Mouse (Mus musculus) forebrain, embryonic 16.5 days (tissue): Measurements from ENCODE around the gene Dop1a. TPM values are rescaled to one million over a fixed set of nuclear protein-coding genes. Genes with fewer than 3 reads are reported as not detected.
A peak's percentile ranks its signal among the peaks of the same experiment; 100 is the strongest.

ENCODE experiments used
- ATAC-seq: fragments of 200-750 bp; cut with Nextera tagmentation; 2 replicates; pipeline ENCODE4 v1.8.0; 2017; ENCODE audit warnings: mild to moderate bottlenecking, moderate library complexity
- H3K27ac ChIP-seq: fragments of 300-500 bp; sonication (generic); 2 replicates; pipeline ENCODE4 v1.5.1; 2014; ENCODE audit warnings: low read length, control low read depth
- H3K27me3 ChIP-seq: fragments of 300-500 bp; sonication (generic); replicated peaks from 2 replicates; pipeline ENCODE4 v1.6.1; 2014; ENCODE audit warnings: low read length; ENCODE audit not compliant: control insufficient read depth, insufficient read depth
- H3K36me3 ChIP-seq: fragments of 300-500 bp; sonication (generic); 2 replicates; pipeline ENCODE4 v1.6.1; 2014; ENCODE audit not compliant: control insufficient read depth, insufficient read depth
- H3K4me1 ChIP-seq: fragments of 300-500 bp; sonication (generic); replicated peaks from 2 replicates; pipeline ENCODE4 v1.6.1; 2014; ENCODE audit warnings: low read length; ENCODE audit not compliant: control insufficient read depth, insufficient read depth
- H3K4me2 ChIP-seq: fragments of 300-500 bp; sonication (generic); 2 replicates; pipeline ENCODE4 v1.6.1; 2014; ENCODE audit warnings: mild to moderate bottlenecking, low read length, control low read depth
- H3K4me3 ChIP-seq: fragments of 300-500 bp; sonication (generic); replicated peaks from 2 replicates; pipeline ENCODE4 v1.5.1; 2014; ENCODE audit warnings: mild to moderate bottlenecking, low read length, control low read depth
- H3K9ac ChIP-seq: fragments of 300-500 bp; sonication (generic); replicated peaks from 2 replicates; pipeline ENCODE4 v1.6.1; 2014; ENCODE audit warnings: low read depth, low read length, control low read depth
- H3K9me3 ChIP-seq: fragments of 300-500 bp; sonication (generic); 2 replicates; pipeline ENCODE4 v1.6.1; 2016; ENCODE audit warnings: low read length; ENCODE audit not compliant: control insufficient read depth
- WGBS: fragments of 180-500 bp; shearing (Covaris S2); extraction: QIAGEN DNeasy Blood & Tissue Kit; methylation state at CpG from one replicate; pipeline ENCODE4 v1.1.7; 2014; 5-methylcytosine and 5-hydroxymethylcytosine counted together
- polyA plus RNA-seq: library from polyadenylated mRNA; unstranded; fragments of >200 nt; fragmentation: Nextera tagmentation; extraction: Ambion mirVana; gene quantifications from 2 replicates; pipeline ENCODE4 v1.2.1, GENCODE M21; 2015

The Dop1a gene
- polyA plus RNA-seq, 1 experiment from 2014 or later = 40.8 TPM

- Histone ChIP-seq H3K36me3 (peaks cover 17% of the 10 kb centered on the region), H3K9me3 (no peaks in the 10 kb centered on the region), H3K4me1 (no peaks in the 10 kb centered on the region), H3K4me3 (no peak overlapping the region), H3K4me2 (no peak overlapping the region), H3K9ac (no peak overlapping the region), H3K27ac (no peak overlapping the region), H3K27me3 (no peaks in the 10 kb centered on the region)
- ATAC-seq = no peak
- 90% methylated on average over 5 of the region's 5 CpGs for WGBS
Observed at GRCm38 (mm10) chr9:86534071-86534470, 67.1 kb downstream of the Dop1a start.

- peak; percentile 67 for ATAC-seq
- H3K9ac ChIP-seq = no peak overlapping the region
- WGBS = 29% methylated on average over 3 of the region's 3 CpGs
- H3K36me3 ChIP-seq = peaks cover 15% of the 10 kb centered on the region
- H3K9me3 ChIP-seq = no peaks in the 10 kb centered on the region
- H3K27me3 ChIP-seq = no peaks in the 10 kb centered on the region
- no peaks in the 10 kb centered on the region; the same call in 1 of the 2 replicates for H3K4me1 ChIP-seq
- no peak overlapping the region for H3K4me2 ChIP-seq
- no peak overlapping the region for H3K4me3 ChIP-seq
- no peak overlapping the region for H3K27ac ChIP-seq
Observed at GRCm38 (mm10) chr9:86543451-86543850, 76.5 kb downstream of the Dop1a start.

GRCm38 (mm10) chr9:86544559-86544958, 77.6 kb downstream of the Dop1a start:
- Histone ChIP-seq H3K9ac (no peak overlapping the region), H3K4me1 (no peaks in the 10 kb centered on the region; the same call in 1 of the 2 replicates), H3K4me3 (no peak overlapping the region), H3K9me3 (no peaks in the 10 kb centered on the region), H3K4me2 (no peak overlapping the region), H3K27me3 (no peaks in the 10 kb centered on the region), H3K27ac (no peak overlapping the region), H3K36me3 (peaks cover 18% of the 10 kb centered on the region)
- WGBS = 81% methylated on average over 1 of the region's 1 CpGs
- no peak for ATAC-seq

DNA sequence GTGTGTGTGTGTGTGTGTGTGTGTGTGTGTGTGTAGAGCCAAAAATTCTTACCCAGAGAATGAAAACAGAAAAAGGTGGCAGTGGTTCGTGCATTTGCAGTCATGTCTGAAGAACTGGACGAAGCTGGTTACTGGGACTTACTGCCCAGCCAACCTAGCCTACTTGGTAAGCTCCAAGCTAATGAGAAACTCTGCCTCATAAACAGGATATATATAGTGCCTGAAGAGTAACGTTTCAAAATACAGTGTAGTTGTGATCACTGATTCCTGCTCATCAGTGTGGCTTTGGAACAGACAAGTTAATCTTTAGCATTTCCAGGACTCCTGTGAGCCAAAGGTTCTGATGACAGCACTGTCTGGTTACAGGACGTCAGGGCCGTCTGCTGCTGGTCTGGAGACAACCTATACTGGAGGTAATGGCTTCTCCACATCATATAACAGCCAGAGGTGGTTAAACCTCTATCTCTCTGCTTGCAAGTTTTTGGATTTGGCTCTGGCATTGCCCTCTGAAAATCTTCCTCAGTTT, 82.7 kb downstream of the Dop1a start:
- H3K36me3 ChIP-seq = peaks cover 35% of the 10 kb centered on the region
- no peak overlapping the region for H3K27ac ChIP-seq
- no peak overlapping the region for H3K9ac ChIP-seq
- H3K4me1 ChIP-seq = no peaks in the 10 kb centered on the region
- no peak overlapping the region for H3K4me2 ChIP-seq
- WGBS = 86% methylated on average over 5 of the region's 5 CpGs
- H3K27me3 ChIP-seq = no peaks in the 10 kb centered on the region
- H3K4me3 ChIP-seq = no peak overlapping the region
- H3K9me3 ChIP-seq = no peaks in the 10 kb centered on the region
- no peak for ATAC-seq

DNA sequence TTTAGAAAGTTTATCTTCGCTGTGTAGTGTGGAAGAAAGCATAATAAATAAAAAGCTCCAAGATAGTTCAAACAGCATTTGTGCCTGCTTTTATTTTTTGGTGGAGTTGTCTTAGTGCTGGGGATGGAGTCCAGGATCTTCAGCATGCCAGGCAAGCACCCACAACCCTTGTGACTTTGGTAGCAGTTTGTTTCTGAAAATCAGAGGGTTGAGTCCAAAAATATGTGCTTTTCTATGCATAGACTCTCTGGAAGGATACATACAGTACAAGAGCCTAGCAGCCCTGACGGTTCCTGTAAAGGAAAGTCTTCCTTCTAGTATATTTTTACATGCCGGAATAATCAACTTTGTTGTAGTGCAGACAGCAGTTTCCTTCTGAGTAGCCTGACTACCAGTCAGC, 83.8 kb downstream of the Dop1a start:
- Histone ChIP-seq H3K36me3 (peaks cover 31% of the 10 kb centered on the region), H3K4me3 (no peak overlapping the region), H3K9ac (no peak overlapping the region), H3K4me1 (no peaks in the 10 kb centered on the region), H3K27me3 (no peaks in the 10 kb centered on the region), H3K4me2 (no peak overlapping the region), H3K9me3 (no peaks in the 10 kb centered on the region), H3K27ac (no peak overlapping the region)
- ATAC-seq = no peak
- 89% methylated on average over 3 of the region's 3 CpGs for WGBS

DNA sequence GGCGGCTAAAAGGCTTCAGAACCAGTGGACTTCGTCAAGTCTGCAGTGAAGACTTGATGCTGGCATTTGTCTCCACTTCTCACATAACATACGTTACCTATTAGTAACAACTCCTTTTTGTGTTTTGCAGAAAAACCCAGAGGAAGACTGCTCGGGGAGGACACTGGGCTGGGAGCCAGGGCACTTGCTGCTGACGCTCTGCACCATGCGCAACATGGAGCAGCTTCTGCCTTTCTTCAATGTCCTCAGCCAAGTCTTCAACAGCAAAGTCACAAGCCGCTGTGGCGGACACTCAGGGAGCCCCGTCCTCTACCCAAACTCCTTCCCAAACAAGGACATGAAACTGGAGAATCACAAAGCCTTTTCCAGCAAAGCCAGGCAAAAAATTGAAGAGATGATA, 86.9 kb downstream of the Dop1a start:
- H3K36me3 ChIP-seq = peaks cover 54% of the 10 kb centered on the region

GRCm38 (mm10) chr9:86554641-86555040, 87.7 kb downstream of the Dop1a start:
- WGBS = 91% methylated on average over 4 of the region's 4 CpGs
- H3K36me3 ChIP-seq = peaks cover 57% of the 10 kb centered on the region
- H3K4me2 ChIP-seq = no peak overlapping the region
- no peak overlapping the region for H3K9ac ChIP-seq
- H3K4me3 ChIP-seq = no peak overlapping the region
- H3K9me3 ChIP-seq = no peaks in the 10 kb centered on the region
- no peaks in the 10 kb centered on the region for H3K27me3 ChIP-seq
- no peaks in the 10 kb centered on the region for H3K4me1 ChIP-seq
- no peak overlapping the region for H3K27ac ChIP-seq
- no peak for ATAC-seq

More for the DNA sequence above, 86.9 kb downstream of the Dop1a start:
- Histone ChIP-seq H3K9me3 (no peaks in the 10 kb centered on the region), H3K9ac (no peak overlapping the region), H3K27ac (no peak overlapping the region), H3K4me1 (no peaks in the 10 kb centered on the region), H3K4me3 (no peak overlapping the region), H3K4me2 (no peak overlapping the region), H3K27me3 (no peaks in the 10 kb centered on the region)
- ATAC-seq = no peak
- WGBS = 82% methylated on average over 9 of the region's 9 CpGs

GRCm38 (mm10) chr9:86560543-86560942, 93.6 kb downstream of the Dop1a start:
- Histone ChIP-seq H3K27ac (no peak overlapping the region), H3K4me3 (no peak overlapping the region), H3K4me2 (no peak overlapping the region), H3K9me3 (no peaks in the 10 kb centered on the region), H3K27me3 (no peaks in the 10 kb centered on the region), H3K4me1 (no peaks in the 10 kb centered on the region), H3K36me3 (peaks cover 60% of the 10 kb centered on the region), H3K9ac (no peak overlapping the region)
- ATAC-seq = no peak
- WGBS = 86% methylated on average over 3 of the region's 3 CpGs

- ATAC-seq = no peak
- peaks cover 14% of the 10 kb centered on the region for H3K4me1 ChIP-seq
- no peaks in the 10 kb centered on the region for H3K9me3 ChIP-seq
- no peak overlapping the region for H3K4me3 ChIP-seq
- no peak overlapping the region for H3K4me2 ChIP-seq
- H3K27ac ChIP-seq = no peak overlapping the region
- H3K36me3 ChIP-seq = peaks cover 23% of the 10 kb centered on the region
- H3K27me3 ChIP-seq = no peaks in the 10 kb centered on the region
- H3K9ac ChIP-seq = no peak overlapping the region
- 90% methylated on average over 3 of the region's 3 CpGs for WGBS
Observed at GRCm38 (mm10) chr9:86569314-86569910, 102.5 kb downstream of the Dop1a start.
